In genomic region chr1:87852892-87853600, GRCm38 (mm10) we compare ENCODE assay signal across 8 mouse cellular contexts. TPM values are rescaled to one million over a fixed set of nuclear protein-coding genes. Genes with fewer than 3 reads are reported as not detected.
A peak's percentile ranks its signal among the peaks of the same experiment; 100 is the strongest.
DNase-seq lines count a peak whose midpoint lies in the region; ATAC-seq and TF ChIP-seq lines count a peak whose summit lies in the region.

Dgkd (plus strand) TSS chr1:87853287.

- peak within 1 kb of the TSS; percentile 93 for H3K9ac ChIP-seq in hindbrain, embryonic 14.5 days

- H3K27ac ChIP-seq in hindbrain, embryonic 14.5 days = peak within 1 kb of the TSS; percentile 78; the same call in 1 of the 2 replicates
- H3K27ac ChIP-seq in left cerebral cortex, adult 2 months = peak within 1 kb of the TSS; percentile 84
- peak within 1 kb of the TSS; percentile 97 for H3K27ac ChIP-seq in macrophage

- no peaks in the 10 kb centered on the region for H3K36me3 ChIP-seq in hindbrain, embryonic 14.5 days (replicated peaks; ENCODE audit: control insufficient read depth, insufficient read depth)
- no peaks in the 10 kb centered on the region for H3K36me3 ChIP-seq in macrophage (ENCODE audit: inconsistent target)

- peaks cover 45% of the 10 kb centered on the region for H3K79me2 ChIP-seq in macrophage (ENCODE audit: inconsistent target)

- no peak; the same call in 1 of the 2 replicates for TF ChIP-seq CTCF in left cerebral cortex, adult 2 months (IDR thresholded peaks at IDR 0.05)

- no peaks in the 10 kb centered on the region for H3K27me3 ChIP-seq in hindbrain, embryonic 14.5 days (ENCODE audit: control insufficient read depth, insufficient read depth, low read length)

- ATAC-seq in activated CD4-positive, CD25-positive, alpha-beta regulatory T cell, adult 4 months = peak; percentile 65
- ATAC-seq in hindbrain, embryonic 14.5 days (ENCODE audit: low FRiP score) = peak; percentile 95

- H3K4me3 ChIP-seq in hindbrain, embryonic 14.5 days (replicated peaks; ENCODE audit: low read length) = peak within 1 kb of the TSS; percentile 95
- H3K4me3 ChIP-seq in left cerebral cortex, adult 2 months = peak within 1 kb of the TSS; percentile 91
- peak within 1 kb of the TSS; percentile 97 for H3K4me3 ChIP-seq in macrophage (ENCODE audit: inconsistent target)

- H3K9me3 ChIP-seq in hindbrain, embryonic 14.5 days (ENCODE audit: control insufficient read depth, low read length) = no peaks in the 10 kb centered on the region

- intact Hi-C loops in left cerebral cortex, adult 2 months (cut with DNase I) = loop anchor here (2.0 kb wide), 1 partner anchor 60 kb away; no protein-coding TSS in a partner anchor

- peak; percentile 88 to 92 for DNase-seq in cerebellum, postnatal 14 days
- peak; percentile 53 for DNase-seq in gastrocnemius, adult 18-20 months (ENCODE audit: low spot score)
- DNase-seq in hindbrain, embryonic 14.5 days (ENCODE audit: low spot score) = peak; percentile 84
- DNase-seq in left cerebral cortex, adult 2 months (ENCODE audit: extremely low spot score in 1 of 2, low spot score in 2 of 2) = peak; percentile 69 to 73
- peak; percentile 67 for DNase-seq in right cerebral cortex, adult 18-20 months
- peak; percentile 69 for DNase-seq in urinary bladder, postnatal 14 days (ENCODE audit: low spot score)

- H3K4me1 ChIP-seq in hindbrain, embryonic 14.5 days (replicated peaks; ENCODE audit: control insufficient read depth, insufficient read depth, low read length) = peaks cover 33% of the 10 kb centered on the region

- 1% methylated on average over 33 of the region's 74 CpGs for WGBS in hindbrain, embryonic 14.5 days
- WGBS in macrophage (ENCODE audit: missing documents) = 1% methylated on average over 49 of the region's 74 CpGs

- H3K4me2 ChIP-seq in hindbrain, embryonic 14.5 days (replicated peaks) = peak within 1 kb of the TSS; percentile 96

RNA-seq across cellular contexts. Expression of gene Dgkd, which starts in this region (rescaled TPM):
- 10 to 100 TPM; 30.4 to 31.9 TPM for polyA plus RNA-seq in activated CD4-positive, CD25-positive, alpha-beta regulatory T cell, adult 4 months (2017; shearing (Covaris generic))
- total RNA-seq in gastrocnemius, adult 18-20 months (2021) = 10 to 100 TPM; 27.8 to 29.2 TPM
- polyA plus RNA-seq in hindbrain, embryonic 14.5 days (2014; fragmentation: Nextera tagmentation; extraction: Ambion mirVana) = 50.8 and 51.5 TPM in 2 replicates
- 100 to 1,000 TPM in 1 of 2 experiments, 10 to 100 TPM in 1; 95.3 to 106 TPM for total RNA-seq in left cerebral cortex, adult 2 months (2021)
- 100 to 1,000 TPM in 20 of 26 experiments, 10 to 100 TPM in 6; 34.5 to 425 (median 135) TPM for total RNA-seq in macrophage (2018; cell fraction: chromatin; rRNA removed)
- 10 to 100 TPM; 22.3 to 84.2 (median 40.3) TPM for total RNA-seq in macrophage (2018; cell fraction: cytosol; rRNA removed)
- 100 to 1,000 TPM in 9 of 26 experiments, 10 to 100 TPM in 17; 36.1 to 233 (median 76.6) TPM for total RNA-seq in macrophage (2018; cell fraction: nucleus; rRNA removed)
- polyA plus RNA-seq in macrophage (2018) = 33.2 to 62.9 TPM (median 58.3 TPM) in 3 replicates

Comparison
In these comparisons a context has a peak if more than half of its experiments do, and no peak if none do; other contexts are left out.
1. Peak in every context shown above with its lines: DNase-seq, ATAC-seq, H3K4me3 ChIP-seq and H3K27ac ChIP-seq.